8 mouse cellular contexts compared by ENCODE assay signal in genomic region chr6:56476581-56476980, GRCm38 (mm10).
DNase-seq lines count a peak whose midpoint lies in the region; ATAC-seq and TF ChIP-seq lines count a peak whose summit lies in the region.

No protein-coding gene starts in this region.

- WGBS in kidney, adult 2 months, result 18% methylated on average over 6 of the region's 6 CpGs
- 27% methylated on average over 6 of the region's 6 CpGs for WGBS in kidney, embryonic 15.5 days
- 31% methylated on average over 6 of the region's 6 CpGs for WGBS in forebrain, embryonic 10.5 days
- WGBS in neural tube, embryonic 13.5 days, result 35% methylated on average over 6 of the region's 6 CpGs

- H3K4me3 ChIP-seq in kidney, adult 2 months (ENCODE audit: insufficient read depth, low read depth, low read length), result no peak overlapping the region
- H3K4me3 ChIP-seq in kidney, embryonic 15.5 days (replicated peaks), result no peak overlapping the region
- no peak overlapping the region for H3K4me3 ChIP-seq in forebrain, embryonic 10.5 days
- H3K4me3 ChIP-seq in layer of hippocampus, adult 2 months, result no peak overlapping the region
- H3K4me3 ChIP-seq in neural tube, embryonic 13.5 days, result no peak overlapping the region

- no peak overlapping the region for H3K27ac ChIP-seq in kidney, adult 2 months (ENCODE audit: insufficient read depth, low read depth, low read length)
- H3K27ac ChIP-seq in kidney, embryonic 15.5 days, result no peak overlapping the region
- H3K27ac ChIP-seq in forebrain, embryonic 10.5 days, result no peak overlapping the region
- no peak overlapping the region for H3K27ac ChIP-seq in layer of hippocampus, adult 2 months
- H3K27ac ChIP-seq in neural tube, embryonic 13.5 days (replicated peaks), result no peak overlapping the region

- TF ChIP-seq POLR2A in kidney, adult 2 months (IDR thresholded peaks at IDR 0.05; ENCODE audit: low read depth, low read length), result no peak

- ATAC-seq in kidney, embryonic 15.5 days (replicated peaks; ENCODE audit: low FRiP score), result no peak
- peak; percentile 82 for ATAC-seq in neural tube, embryonic 13.5 days (ENCODE audit: low read depth)
- no peak for ATAC-seq in CD4-positive, CD25-positive, alpha-beta regulatory T cell, adult 4 months

- no peak overlapping the region for H3K9ac ChIP-seq in kidney, embryonic 15.5 days
- H3K9ac ChIP-seq in neural tube, embryonic 13.5 days, result no peak overlapping the region

- no peaks in the 10 kb centered on the region for H3K9me3 ChIP-seq in kidney, embryonic 15.5 days (replicated peaks)
- no peaks in the 10 kb centered on the region for H3K9me3 ChIP-seq in forebrain, embryonic 10.5 days
- no peaks in the 10 kb centered on the region for H3K9me3 ChIP-seq in neural tube, embryonic 13.5 days

- peak; percentile 9 for DNase-seq in kidney, adult 2 months
- peak; percentile 85 for DNase-seq in brain, adult 2 months (ENCODE audit: low read depth, low spot score)
- peak; percentile 30 for DNase-seq in forebrain, embryonic 10.5 days (ENCODE audit: extremely low spot score, low spot score)
- DNase-seq in layer of hippocampus, adult 2 months (ENCODE audit: low spot score in 2 of 2), result peak; percentile 17 to 50
- DNase-seq in spleen, adult 18-20 months, result no peak

- no peaks in the 10 kb centered on the region for H3K36me3 ChIP-seq in kidney, adult 2 months (ENCODE audit: control insufficient read depth, insufficient read depth, low read length)
- H3K36me3 ChIP-seq in kidney, embryonic 15.5 days, result no peaks in the 10 kb centered on the region
- no peaks in the 10 kb centered on the region for H3K36me3 ChIP-seq in forebrain, embryonic 10.5 days (replicated peaks)
- H3K36me3 ChIP-seq in neural tube, embryonic 13.5 days, result no peaks in the 10 kb centered on the region

- H3K27me3 ChIP-seq in kidney, adult 2 months (replicated peaks; ENCODE audit: control insufficient read depth, insufficient read depth, low read length), result no peaks in the 10 kb centered on the region
- no peaks in the 10 kb centered on the region for H3K27me3 ChIP-seq in kidney, embryonic 15.5 days
- H3K27me3 ChIP-seq in forebrain, embryonic 10.5 days (ENCODE audit: poor library complexity, severe bottlenecking), result no peaks in the 10 kb centered on the region
- no peaks in the 10 kb centered on the region; the same call in 1 of the 2 replicates for H3K27me3 ChIP-seq in neural tube, embryonic 13.5 days

- H3K4me2 ChIP-seq in kidney, embryonic 15.5 days, result no peak overlapping the region
- H3K4me2 ChIP-seq in neural tube, embryonic 13.5 days, result no peak overlapping the region

- no peaks in the 10 kb centered on the region for H3K4me1 ChIP-seq in kidney, adult 2 months (ENCODE audit: control insufficient read depth, insufficient read depth, low read length)
- no peaks in the 10 kb centered on the region for H3K4me1 ChIP-seq in kidney, embryonic 15.5 days
- H3K4me1 ChIP-seq in forebrain, embryonic 10.5 days, result no peaks in the 10 kb centered on the region
- no peaks in the 10 kb centered on the region for H3K4me1 ChIP-seq in neural tube, embryonic 13.5 days (replicated peaks)

- TF ChIP-seq CTCF in kidney, adult 2 months (conservative IDR thresholded peaks at IDR 0.05; ENCODE audit: insufficient read depth, insufficient read length, low read depth, low read length), result peak; percentile 66
- peak; percentile 89 for TF ChIP-seq CTCF in layer of hippocampus, adult 2 months (conservative IDR thresholded peaks at IDR 0.05)

Comparison
In these comparisons a context has a peak if more than half of its experiments do, and no peak if none do; other contexts are left out.
1. DNase-seq: peak in kidney, adult 2 months (single experiment), brain, adult 2 months (single experiment), forebrain, embryonic 10.5 days (single experiment) and layer of hippocampus, adult 2 months (2 of 2); none in spleen, adult 18-20 months (0 of 2).